Mouse (Mus musculus) lung, postnatal 10 days (tissue): Measurements from ENCODE around the gene Kdm5c.
"Not testable (repeated sequence)": the region's sequence is repeated elsewhere in the genome, so short reads cannot be mapped to it uniquely, and the experiment has no call there.

Experiments
- DNase-seq: peaks from one replicate; pipeline ENCODE4 v3.0.0; 2021

The Kdm5c gene

GRCm38 (mm10) chrX:152232781-152233763 is at the start of gene Kdm5c:
Kdm5c (plus strand) TSS chrX:152233020.
- DNase-seq = peak; percentile 96

GRCm38 (mm10) chrX:152187151-152187550 is 45.7 kb upstream of the Kdm5c start:
- DNase-seq = no peak

- DNase-seq = no peak
Observed at GRCm38 (mm10) chrX:152191266-152191665, 41.6 kb upstream of the Kdm5c start.

GRCm38 (mm10) chrX:152197814-152198648 is 34.8 kb upstream of the Kdm5c start:
- no peak for DNase-seq

- no peak for DNase-seq
Observed at GRCm38 (mm10) chrX:152201737-152202421, 30.9 kb upstream of the Kdm5c start.

GRCm38 (mm10) chrX:152202422-152203103 is 30.3 kb upstream of the Kdm5c start:
- DNase-seq = no peak

GRCm38 (mm10) chrX:152203247-152203646 is 29.6 kb upstream of the Kdm5c start:
- DNase-seq = no peak

GRCm38 (mm10) chrX:152205486-152205885 is 27.3 kb upstream of the Kdm5c start:
- DNase-seq = no peak

- no peak for DNase-seq
Observed at GRCm38 (mm10) chrX:152214703-152215102, 18.1 kb upstream of the Kdm5c start.

GRCm38 (mm10) chrX:152218529-152218928 is 14.3 kb upstream of the Kdm5c start:
- no peak for DNase-seq

- no peak for DNase-seq
Observed at GRCm38 (mm10) chrX:152221721-152222120, 11.1 kb upstream of the Kdm5c start.

- no peak for DNase-seq
Observed at GRCm38 (mm10) chrX:152222226-152222625, 10.6 kb upstream of the Kdm5c start.

GRCm38 (mm10) chrX:152223313-152223712 is 9.5 kb upstream of the Kdm5c start:
- DNase-seq = no peak

GRCm38 (mm10) chrX:152224280-152224679 is 8.5 kb upstream of the Kdm5c start:
- no peak for DNase-seq

- no peak for DNase-seq
Observed at GRCm38 (mm10) chrX:152234125-152234524, 1.3 kb downstream of the Kdm5c start.

GRCm38 (mm10) chrX:152235758-152236157 is 2.9 kb downstream of the Kdm5c start:
- no peak for DNase-seq

GRCm38 (mm10) chrX:152243140-152243539 is 10.3 kb downstream of the Kdm5c start:
- not testable (repeated sequence) for DNase-seq

- DNase-seq = no peak
Observed at GRCm38 (mm10) chrX:152244492-152245189, 11.8 kb downstream of the Kdm5c start.

GRCm38 (mm10) chrX:152271189-152271588 is 38.4 kb downstream of the Kdm5c start:
- DNase-seq = no peak

- no peak for DNase-seq
Observed at GRCm38 (mm10) chrX:152279384-152279783, 46.6 kb downstream of the Kdm5c start.

GRCm38 (mm10) chrX:152284746-152285145 is 51.9 kb downstream of the Kdm5c start:
- no peak for DNase-seq

GRCm38 (mm10) chrX:152287026-152287425 is 54.2 kb downstream of the Kdm5c start:
- DNase-seq = not testable (repeated sequence)
